Mouse (Mus musculus): ENCODE measurements around the gene Ptprd. TPM values are rescaled to one million over a fixed set of nuclear protein-coding genes. Genes with fewer than 3 reads are reported as not detected.
"Not testable (repeated sequence)": the region's sequence is repeated elsewhere in the genome, so short reads cannot be mapped to it uniquely, and the experiment has no call there.

Ptprd gene
- polyA plus RNA-seq, 1 experiment: 4.5 TPM

GRCm38 (mm10) chr4:76427036-76427435 lies 1784.7 kb downstream of the Ptprd start:
- DNase-seq (ENCODE audit: low read depth, low spot score): not testable (repeated sequence)
- 49% methylated on average over 3 of the region's 3 CpGs for WGBS

DNA sequence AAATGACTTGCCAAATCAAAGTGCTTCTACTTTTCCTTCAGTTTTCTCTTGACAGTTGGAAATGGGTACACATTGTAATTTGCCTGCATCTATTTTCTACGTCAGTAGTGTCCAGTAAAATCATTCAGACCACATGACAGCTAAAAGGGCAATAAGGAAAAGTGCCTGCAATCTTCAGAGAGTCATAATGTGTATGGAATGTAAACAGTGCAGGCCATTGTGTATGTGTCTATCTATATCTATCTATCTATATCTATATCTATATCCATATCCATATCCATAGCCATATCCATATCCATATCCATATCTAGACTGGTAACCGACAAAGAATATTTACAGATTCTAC lies 1786.6 kb downstream of the Ptprd start:
- 20% methylated on average over 2 of the region's 2 CpGs for WGBS
- DNase-seq (ENCODE audit: low read depth, low spot score): peak; percentile 80

- peak; percentile 92 for DNase-seq (ENCODE audit: low read depth, low spot score)
- 18% methylated on average over 9 of the region's 9 CpGs for WGBS
Observed at GRCm38 (mm10) chr4:76424324-76425229, 1787.2 kb downstream of the Ptprd start.

DNA sequence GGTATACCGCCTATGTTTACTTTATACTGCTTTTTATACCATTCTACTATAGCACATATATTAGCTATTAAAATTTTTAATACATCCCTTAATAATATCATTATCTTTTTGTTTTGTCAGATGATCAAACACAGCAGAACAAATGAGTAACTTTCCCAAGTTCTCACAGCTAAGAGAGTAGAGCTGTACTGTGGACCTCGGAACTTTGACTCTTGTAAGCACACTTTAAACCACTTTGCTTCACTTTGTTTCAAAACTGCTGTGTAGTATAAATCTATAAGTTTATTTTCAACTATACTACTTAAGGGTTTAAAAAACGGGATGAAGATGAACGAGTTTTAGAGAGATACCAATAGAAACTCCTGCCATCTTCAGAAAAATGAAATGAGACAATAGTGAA lies 1789.6 kb downstream of the Ptprd start:
- DNase-seq (ENCODE audit: low read depth, low spot score): no peak
- WGBS: 89% methylated on average over 4 of the region's 4 CpGs

DNA sequence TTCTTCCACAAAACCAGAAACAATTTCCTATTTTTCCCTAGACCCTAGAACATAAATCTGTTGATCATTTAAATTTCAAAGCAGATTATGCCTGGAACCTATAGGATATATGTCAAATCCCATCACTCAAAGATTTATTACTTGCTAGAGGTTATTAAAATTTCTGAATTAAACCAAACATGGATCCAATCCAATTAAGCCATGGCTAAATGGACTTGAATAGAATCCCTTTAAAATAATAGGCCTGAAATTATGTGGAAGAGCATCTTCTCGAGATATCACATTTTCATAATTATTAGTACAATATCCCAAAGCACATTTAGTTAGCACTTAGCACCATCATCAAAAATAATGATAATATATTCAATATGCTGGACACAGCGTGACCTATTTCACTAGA lies 1792.1 kb downstream of the Ptprd start:
- 85% methylated on average over 2 of the region's 2 CpGs for WGBS
- DNase-seq (ENCODE audit: low read depth, low spot score): no peak

GRCm38 (mm10) chr4:76417676-76418075 lies 1794.1 kb downstream of the Ptprd start:
- 94% methylated on average over 5 of the region's 5 CpGs for WGBS
- DNase-seq (ENCODE audit: low read depth, low spot score): no peak

GRCm38 (mm10) chr4:76415624-76416023 lies 1796.1 kb downstream of the Ptprd start:
- 47% methylated on average over 5 of the region's 5 CpGs for WGBS
- no peak for DNase-seq (ENCODE audit: low read depth, low spot score)

DNA sequence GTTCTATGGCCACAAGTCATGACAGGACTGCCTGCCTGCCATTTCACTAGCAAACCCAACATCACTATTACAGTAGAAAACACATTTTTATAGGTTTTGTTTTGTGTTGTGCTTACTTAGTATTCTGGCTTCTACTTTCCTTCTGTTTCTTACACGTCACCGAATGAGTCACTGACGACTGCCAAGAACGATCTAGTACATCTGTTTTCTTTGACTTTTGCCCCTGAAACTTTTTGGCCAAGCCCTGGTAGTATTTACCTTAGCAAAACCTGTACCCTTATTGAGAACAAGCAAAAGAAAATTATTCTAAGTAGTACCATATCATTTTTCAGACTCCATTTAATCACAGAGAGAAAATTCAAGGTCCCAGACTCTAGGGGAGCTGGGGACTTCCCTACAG lies 1797.2 kb downstream of the Ptprd start:
- DNase-seq (ENCODE audit: low read depth, low spot score): no peak
- 21% methylated on average over 4 of the region's 4 CpGs for WGBS

DNA sequence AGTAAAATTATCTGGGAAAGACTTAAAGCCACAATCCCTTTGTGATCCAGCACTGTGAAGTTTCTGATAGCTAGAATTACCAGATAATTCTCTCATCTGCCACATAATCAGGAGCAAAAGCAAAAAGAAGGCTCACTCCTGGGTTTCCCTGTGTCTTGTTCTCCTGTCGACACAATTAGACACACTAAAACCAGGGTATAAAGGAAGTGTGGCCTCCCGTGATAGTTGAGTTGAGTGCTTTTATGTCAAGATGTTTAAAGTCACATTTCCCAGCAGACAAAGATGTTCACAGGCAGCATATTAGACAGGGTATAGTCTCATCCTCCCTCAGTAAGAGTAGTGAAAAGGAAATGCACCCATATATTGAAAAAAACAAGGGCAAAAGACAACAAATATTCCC lies 1801.7 kb downstream of the Ptprd start:
- WGBS: 72% methylated on average over 2 of the region's 2 CpGs
- DNase-seq (ENCODE audit: low read depth, low spot score): no peak

GRCm38 (mm10) chr4:76409159-76409558 lies 1802.6 kb downstream of the Ptprd start:
- DNase-seq (ENCODE audit: low read depth, low spot score): no peak
- 76% methylated on average over 3 of the region's 3 CpGs for WGBS

DNA sequence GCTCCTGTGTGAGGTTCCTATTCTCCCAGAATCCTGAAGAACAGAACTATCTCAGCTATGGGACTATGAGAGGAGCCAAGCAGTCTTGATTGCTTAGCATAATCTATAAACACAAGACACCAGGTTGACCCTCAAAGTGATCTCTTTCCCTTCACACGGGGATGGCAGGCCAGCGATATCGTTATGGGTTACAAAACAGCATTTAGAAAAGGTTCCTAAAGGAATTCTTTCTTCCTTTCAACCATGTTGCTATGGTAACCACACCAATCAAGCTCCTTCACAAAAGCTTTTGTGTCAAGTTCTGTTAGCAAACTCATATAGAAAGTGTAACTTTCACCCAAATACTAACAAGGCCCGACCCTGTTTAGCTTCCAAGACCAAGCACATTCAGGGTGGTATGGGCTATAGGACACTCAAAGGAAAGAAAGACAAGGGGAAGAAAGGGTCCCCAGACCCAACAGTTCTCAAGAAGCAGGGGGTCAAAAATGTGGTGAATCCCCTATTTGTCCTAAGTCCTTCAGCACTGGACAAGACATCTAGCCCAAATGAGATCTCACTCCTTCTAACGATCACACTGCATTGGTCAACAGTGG lies 1805.8 kb downstream of the Ptprd start:
- DNase-seq (ENCODE audit: low read depth, low spot score): no peak
- WGBS: 77% methylated on average over 5 of the region's 5 CpGs

- DNase-seq (ENCODE audit: low read depth, low spot score): no peak
- 94% methylated on average over 5 of the region's 5 CpGs for WGBS
Observed at GRCm38 (mm10) chr4:76403219-76403618, 1808.5 kb downstream of the Ptprd start.

- DNase-seq (ENCODE audit: low read depth, low spot score): no peak
- 92% methylated on average over 5 of the region's 5 CpGs for WGBS
Observed at GRCm38 (mm10) chr4:76387887-76388286, 1823.9 kb downstream of the Ptprd start.

- WGBS: 63% methylated on average over 7 of the region's 7 CpGs
- no peak for DNase-seq (ENCODE audit: low read depth, low spot score)
Observed at GRCm38 (mm10) chr4:76386978-76387824, 1824.6 kb downstream of the Ptprd start.

- DNase-seq (ENCODE audit: low read depth, low spot score): no peak
- WGBS: 84% methylated on average over 5 of the region's 5 CpGs
Observed at GRCm38 (mm10) chr4:76385818-76386217, 1825.9 kb downstream of the Ptprd start.

- 92% methylated on average over 6 of the region's 6 CpGs for WGBS
- no peak for DNase-seq (ENCODE audit: low read depth, low spot score)
Observed at GRCm38 (mm10) chr4:76380312-76380917, 1831.3 kb downstream of the Ptprd start.

DNA sequence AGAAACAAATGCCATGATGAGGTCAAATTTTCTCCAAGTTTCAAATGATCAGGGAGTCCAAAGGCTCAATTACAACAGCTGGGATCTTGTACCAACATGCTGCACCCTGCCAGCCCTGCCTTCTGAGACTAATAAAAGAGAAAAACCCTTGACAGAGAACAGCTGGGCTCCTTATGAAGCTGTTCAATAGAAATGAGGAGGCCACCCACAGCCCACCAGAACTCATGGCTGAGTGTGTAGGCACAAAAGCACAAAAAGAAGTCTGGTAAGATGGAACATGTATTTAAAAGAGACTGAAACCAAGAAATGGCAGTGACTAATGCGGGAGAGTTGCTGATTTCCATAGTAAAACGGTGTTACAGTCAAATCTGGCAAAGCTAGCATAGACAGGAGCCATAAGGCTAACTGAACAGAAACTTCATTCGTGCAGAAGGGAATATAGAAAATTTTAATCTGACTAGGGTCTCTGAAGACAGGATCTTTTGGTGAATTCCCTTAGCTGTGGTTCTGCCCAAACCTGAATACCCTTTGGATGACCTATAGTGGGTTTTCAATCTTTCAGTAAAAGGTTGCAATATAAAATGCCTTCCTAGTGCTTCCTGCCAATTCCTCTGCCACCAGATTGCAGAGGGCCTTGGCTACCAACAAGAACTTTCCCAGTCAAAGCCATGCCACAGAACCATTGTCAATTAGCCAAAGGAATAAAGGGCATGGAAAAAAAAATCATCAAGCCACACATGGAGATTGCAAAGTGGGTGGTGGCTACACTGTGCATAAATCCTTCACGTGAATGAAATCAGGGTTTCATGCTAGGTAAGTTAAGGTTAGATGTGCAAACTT lies 1841.5 kb downstream of the Ptprd start:
- peak; percentile 28 for DNase-seq (ENCODE audit: low read depth, low spot score)
- WGBS: 30% methylated on average over 4 of the region's 4 CpGs

GRCm38 (mm10) chr4:76369101-76369500 lies 1842.7 kb downstream of the Ptprd start:
- no peak for DNase-seq (ENCODE audit: low read depth, low spot score)
- 47% methylated on average over 3 of the region's 3 CpGs for WGBS

DNA sequence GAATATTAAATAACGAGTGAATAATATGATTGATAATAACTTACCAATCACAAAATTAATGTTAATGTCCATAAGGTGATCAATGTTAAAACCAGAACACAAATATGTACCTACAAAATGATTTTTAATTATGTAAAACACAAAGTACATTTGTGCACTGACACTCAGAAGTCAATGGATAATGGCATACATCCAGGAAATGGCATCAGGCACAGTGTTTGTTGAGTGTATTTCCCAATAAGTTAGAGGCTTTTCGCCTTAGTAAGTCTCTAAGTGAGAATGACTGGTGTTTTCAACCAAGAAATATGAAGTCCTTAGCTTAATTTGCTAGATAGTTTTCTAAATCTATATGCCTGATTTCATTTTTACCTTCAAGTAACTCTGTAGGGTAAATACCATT lies 1843.5 kb downstream of the Ptprd start:
- WGBS: 91% methylated on average over 2 of the region's 2 CpGs
- no peak for DNase-seq (ENCODE audit: low read depth, low spot score)
